Mouse (Mus musculus) cerebellum, postnatal 14 days (tissue): ENCODE results near the gene Pdlim4.
A peak's percentile ranks its signal among the peaks of the same experiment; 100 is the strongest.
"Not testable (repeated sequence)": the region's sequence is repeated elsewhere in the genome, so short reads cannot be mapped to it uniquely, and the experiment has no call there.

Experiments used
- DNase-seq, 2 experiments: peaks; one replicate each; pipeline ENCODE4 v3.0.0; 2021; ENCODE audit warnings: mixed read lengths in 2 of 2

Gene Pdlim4

DNA sequence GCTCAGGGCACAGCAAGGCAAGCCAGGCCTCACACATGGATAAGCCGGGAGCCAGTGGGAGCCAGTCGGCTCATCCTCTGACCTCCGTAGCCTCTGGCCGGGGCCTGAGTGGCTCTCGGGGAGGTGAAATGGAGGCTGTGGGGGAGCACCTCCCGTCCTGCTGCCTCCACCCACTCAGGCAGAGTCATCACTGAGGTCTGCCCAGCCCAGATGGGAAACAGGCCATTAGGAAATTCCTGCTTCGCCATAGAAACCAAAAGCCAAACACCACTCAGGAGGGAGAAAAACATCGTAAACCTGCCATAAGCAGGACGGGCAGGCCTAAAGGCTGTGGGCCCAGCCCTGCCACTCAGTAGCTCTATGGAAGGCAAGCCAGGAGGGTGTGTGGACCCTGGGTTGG is 8.5 kb downstream of the Pdlim4 start:
- DNase-seq = peak in 1 of 2 experiments; percentile 10

GRCm38 (mm10) chr11:54059526-54059925 is 9.3 kb downstream of the Pdlim4 start:
- DNase-seq = peak; percentile 33 to 37

DNA sequence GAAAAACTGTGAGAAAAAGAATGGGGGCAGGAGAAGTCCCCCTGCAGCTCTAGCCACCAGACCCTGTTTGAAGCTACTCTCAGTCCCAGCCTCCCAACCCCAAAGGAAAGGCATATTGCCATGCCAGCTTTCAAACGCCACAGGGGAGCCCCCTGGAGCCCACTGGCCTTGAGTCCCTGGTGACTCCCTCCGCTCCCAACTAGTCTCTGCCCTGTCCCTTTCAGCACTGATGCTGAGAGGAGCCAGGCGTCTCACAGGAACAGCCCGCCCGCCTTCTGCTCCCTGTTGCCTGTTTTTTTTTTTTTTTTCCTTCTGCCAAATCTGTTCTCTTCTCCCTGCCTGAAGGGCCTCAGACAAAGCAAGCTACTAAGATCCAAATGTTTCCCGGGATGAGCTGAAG is 10.2 kb downstream of the Pdlim4 start:
- DNase-seq = peak; percentile 53 to 64

GRCm38 (mm10) chr11:54058056-54058617 is 10.7 kb downstream of the Pdlim4 start:
- peak in 1 of 2 experiments; percentile 27 for DNase-seq

DNA sequence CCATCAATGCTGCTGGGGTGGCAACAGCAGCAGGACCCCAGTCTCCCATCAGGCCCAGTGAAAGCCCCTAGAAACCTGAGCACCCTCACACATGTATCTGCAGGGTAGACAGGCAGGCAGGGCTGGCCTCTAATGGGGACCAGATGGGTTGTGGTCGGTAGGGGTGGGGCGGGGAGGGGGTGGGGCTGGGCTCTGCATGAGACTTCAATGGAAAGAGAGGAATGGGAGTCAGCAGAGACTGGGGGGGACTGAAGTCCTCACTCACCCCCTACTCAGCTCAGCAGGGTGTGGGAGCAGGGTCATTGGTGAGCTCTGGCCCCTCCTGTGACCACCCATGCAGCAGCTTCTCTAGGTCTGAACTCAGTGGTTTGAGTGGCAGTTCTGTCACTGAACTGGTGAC is 11.4 kb downstream of the Pdlim4 start:
- DNase-seq = no peak

- DNase-seq = peak; percentile 71 to 75
These were observed 12.7 kb downstream of the Pdlim4 start for GRCm38 (mm10) chr11:54056132-54056531.

- peak; percentile 81 to 85 for DNase-seq
These were observed 14.6 kb downstream of the Pdlim4 start for GRCm38 (mm10) chr11:54054257-54054656.

DNA sequence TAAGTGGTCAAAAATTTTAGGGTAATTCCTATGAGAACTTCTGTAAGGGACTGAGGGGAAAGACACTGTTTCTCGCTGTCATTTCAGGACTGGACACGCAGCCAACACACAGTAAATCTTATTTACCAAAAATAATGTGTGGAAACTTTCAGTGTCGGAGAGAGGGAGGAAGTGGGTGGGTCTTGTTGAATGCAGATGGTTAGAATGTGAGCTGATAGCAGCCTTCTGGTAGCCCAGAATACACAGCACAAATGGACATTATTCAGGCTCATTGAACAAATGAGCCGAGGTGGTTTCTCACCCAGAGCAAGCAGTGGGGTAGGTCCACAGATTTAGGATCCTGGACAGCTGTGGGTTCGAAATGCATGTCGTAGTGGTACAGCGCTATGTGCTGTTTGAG is 15.7 kb downstream of the Pdlim4 start:
- no peak for DNase-seq

DNA sequence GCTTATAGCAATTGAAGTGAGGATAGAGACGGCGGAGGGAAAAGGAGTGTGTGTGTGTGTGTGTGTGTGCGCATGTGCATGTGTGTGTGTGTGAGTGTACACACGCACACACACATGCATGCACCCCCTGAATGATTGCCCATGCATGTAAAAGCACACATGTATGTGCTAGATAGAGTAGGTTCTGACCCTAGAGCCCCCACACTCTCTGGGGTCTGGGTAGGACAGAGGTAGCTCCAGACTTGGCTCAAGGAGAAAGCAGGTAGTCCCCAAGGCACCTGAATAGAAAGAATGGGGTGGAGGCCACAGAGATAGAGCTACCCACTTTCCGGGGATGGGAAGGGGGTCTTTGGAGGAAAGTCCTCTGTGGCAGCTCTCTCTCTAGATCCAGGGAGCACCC is 16.7 kb downstream of the Pdlim4 start:
- no peak for DNase-seq

DNA sequence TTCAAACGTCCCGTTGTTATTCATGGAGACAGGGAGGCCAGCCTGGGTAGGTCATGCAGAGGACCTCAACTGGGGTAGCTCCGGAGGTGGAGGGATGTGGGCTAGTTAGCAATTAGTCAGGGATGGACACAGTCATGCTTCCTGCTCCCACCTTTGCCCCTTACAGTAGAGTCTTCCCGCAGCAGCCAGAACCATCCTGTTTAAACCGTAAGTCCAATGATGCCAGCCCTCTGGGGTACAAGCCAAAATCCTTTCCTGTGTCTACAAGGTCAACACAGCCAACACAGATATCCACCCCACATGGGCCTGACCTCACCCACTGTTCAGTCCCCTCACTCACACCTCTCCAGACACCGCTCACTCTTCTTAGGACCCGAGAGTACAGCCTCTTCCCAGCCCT is 17.7 kb downstream of the Pdlim4 start:
- no peak for DNase-seq

DNA sequence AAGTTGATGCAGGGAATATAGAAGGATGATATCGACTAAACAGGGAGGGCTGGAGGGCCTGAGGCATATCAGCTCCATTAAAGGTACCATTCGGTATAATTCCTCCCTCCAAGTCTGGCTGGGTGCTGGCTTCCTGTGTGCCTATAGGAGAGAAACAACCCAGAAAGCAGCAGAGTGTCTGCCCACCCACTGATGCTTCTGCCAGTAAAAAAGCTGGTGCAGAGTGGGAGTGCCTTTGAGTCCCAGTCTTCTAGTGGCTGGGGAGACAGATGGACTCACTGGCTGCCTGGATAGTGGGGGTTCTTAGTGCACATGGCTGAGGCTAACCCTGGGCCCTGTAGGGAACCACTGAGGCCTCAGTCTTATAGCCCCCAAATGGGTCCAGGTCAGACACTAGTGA is 18.6 kb downstream of the Pdlim4 start:
- no peak for DNase-seq

GRCm38 (mm10) chr11:54040676-54041075 is 28.1 kb downstream of the Pdlim4 start:
- DNase-seq = no peak

GRCm38 (mm10) chr11:54032872-54033271 is 35.9 kb downstream of the Pdlim4 start:
- DNase-seq = not testable (repeated sequence)

DNA sequence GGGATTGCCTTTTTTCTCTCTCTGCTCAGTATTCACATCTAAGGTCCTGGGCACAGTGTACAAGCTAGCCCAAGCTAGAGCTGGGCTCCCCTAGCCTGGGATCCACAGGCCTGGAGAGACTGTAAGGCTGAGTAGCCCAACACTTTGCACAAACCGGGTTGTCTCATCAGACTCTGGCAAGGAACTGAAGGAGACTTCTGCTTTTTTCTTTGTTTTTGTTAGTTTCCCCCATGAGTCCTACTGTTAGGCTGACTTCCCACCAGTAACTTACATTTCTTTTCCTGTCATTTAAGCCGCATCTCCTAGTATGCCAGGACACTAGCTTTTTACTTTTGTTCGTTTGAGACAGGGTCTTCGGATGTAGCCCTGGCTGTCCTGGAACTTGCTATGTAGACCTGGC is 39.8 kb downstream of the Pdlim4 start:
- no peak for DNase-seq

DNA sequence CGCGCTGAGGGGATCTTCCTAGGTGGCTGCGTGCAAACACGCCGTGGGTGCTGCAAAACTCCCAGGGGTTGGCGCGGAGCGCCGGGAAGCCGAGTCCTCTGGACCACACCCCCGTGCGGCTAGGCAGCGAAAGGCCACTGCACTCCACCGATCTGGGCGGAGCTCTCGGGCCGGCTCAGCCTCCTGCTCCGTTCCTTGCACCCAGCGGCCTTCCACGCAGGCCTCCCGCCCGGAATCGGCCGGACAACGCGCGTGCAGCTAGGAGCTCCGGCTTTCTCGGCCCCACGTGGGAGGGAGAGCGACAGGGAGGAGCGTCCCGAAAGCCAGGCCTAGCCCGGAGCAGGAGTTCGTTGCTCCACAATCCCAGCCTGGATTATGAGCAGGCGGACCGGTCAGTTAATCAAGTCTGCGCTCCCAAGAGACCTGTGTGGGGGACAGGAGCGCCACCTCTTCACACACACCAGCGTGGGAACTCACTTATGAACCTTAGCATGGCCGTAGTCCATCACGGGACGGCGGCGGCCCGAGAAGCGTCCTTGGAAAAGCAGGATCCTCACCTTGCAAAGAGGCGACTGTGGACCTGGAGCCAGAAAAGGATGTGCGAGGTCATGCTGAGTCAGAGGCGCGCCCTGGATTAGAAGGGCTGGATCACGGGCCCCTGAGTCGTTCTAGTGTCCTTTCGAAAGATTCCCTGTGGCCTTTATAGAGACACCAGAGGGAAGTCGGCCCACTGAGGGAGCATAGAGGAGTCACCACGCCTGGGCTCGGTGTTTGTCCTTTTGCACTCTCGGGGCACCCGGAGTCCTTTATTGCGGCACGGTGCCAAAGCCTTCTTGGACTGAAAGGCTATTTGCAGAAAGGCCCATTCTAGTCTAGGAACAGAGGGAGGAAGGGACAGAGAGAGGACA is 40.5 kb downstream of the Pdlim4 start, which contains the start of gene Slc22a4:
TSS of gene Slc22a4 (minus strand) at position 47 of the 908 bp plus-strand sequence.
- peak; percentile 81 to 85 for DNase-seq

DNA sequence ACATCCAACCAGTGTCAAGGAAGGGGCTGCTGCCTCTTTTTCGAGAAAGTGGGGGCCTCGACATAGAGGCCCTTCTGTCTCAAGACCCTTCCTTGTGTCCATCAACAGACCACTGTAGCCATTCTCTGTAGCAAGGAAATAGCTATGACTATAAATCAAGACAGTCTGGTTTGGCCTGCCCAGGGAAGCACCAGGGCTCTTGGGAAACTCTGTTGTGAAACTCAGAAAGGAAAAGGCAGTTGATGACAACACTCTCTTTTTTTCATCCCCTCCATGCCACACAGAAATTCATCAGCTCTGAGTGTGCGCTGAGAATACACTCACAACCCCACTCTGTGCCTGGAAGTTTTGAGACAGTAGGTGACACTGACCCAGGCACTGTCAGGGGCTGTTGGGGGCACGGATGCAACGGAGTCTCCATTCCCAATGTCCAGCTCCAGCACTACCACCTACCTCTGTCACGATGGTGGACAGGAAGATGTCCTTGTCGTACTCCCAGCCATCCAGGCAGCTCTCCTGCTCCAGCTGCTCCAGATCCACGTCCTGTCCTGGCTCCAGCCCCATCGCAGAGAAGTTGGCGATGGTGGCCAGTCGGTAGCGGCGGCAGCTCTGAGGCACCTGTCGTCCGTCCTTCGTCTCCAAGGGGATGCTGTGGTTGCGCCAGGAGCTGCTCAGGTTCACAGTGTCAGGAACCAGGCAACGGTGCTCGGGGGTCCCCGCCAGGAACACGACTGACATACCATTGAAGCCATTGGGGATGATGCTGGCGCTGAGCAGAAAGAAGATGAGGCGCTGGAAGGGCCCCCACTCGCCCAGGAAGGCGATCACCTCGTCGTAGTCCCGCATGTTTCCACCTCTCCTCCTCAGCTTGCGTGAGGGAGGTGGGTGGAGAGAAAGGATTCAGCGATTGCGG is 41.4 kb downstream of the Pdlim4 start:
- peak; percentile 72 to 74 for DNase-seq

GRCm38 (mm10) chr11:54026491-54027041 is 42.2 kb downstream of the Pdlim4 start:
- DNase-seq = peak; percentile 44 to 58

GRCm38 (mm10) chr11:54021396-54022093 is 47.3 kb downstream of the Pdlim4 start:
- no peak for DNase-seq

DNA sequence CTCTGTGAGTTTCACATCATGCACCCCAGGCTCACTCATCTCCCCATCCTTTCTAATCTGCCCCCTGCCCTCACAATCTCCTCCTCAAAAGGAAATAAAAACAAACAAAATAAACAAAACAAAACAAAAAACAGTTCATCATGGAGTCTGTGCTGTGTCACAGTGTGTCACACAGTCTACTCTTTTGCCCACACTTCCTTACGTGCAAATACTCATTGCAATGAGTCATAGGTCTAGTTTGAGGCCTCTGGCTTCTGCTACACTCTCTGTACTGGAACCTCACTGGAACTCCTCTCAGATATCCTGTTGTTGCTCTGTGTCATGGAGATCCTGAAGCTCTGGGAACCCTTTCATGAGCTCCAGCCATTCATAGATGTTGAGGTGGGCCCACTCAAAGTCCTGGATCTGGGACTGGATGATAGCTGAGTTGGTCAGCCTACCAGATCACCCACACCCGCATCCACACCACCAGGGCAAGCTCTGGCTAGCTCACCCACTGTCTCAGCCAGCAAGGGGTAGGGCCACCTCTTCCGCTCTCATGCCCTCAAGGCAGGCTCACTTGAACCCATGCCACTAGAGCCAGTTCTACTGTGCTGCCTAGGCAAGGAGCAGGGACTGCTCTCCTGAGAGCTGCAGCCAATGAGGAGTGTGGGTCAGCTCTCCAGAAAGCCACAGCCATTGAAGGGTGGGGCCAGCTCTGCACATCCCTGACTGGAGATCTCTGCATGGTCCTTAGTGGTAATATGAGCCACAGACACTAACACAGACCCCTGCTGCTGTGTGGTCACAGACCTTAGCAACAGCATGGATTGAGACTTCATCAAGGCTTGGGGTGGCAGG is 49.7 kb downstream of the Pdlim4 start:
- no peak for DNase-seq

DNA sequence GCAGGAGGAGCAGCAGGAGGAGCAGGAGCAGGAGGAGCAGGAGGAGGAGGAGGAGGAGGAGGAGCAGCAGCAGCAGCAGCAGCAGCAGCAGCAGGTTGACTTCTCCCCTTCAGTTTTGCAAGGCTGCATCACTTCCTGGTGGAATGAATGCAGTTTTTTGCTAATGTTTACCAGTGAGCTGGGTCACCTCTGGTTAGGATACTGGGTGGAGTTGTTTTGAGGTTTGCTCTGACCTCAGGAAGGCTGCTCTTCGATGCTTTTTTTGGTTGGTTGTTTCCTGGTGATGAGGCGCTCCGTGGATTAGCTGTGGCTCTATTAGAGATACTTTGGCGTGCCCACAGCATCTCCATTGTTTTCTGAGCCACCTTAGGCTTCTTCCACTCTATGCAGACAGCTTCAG is 51.2 kb downstream of the Pdlim4 start:
- no peak for DNase-seq

DNA sequence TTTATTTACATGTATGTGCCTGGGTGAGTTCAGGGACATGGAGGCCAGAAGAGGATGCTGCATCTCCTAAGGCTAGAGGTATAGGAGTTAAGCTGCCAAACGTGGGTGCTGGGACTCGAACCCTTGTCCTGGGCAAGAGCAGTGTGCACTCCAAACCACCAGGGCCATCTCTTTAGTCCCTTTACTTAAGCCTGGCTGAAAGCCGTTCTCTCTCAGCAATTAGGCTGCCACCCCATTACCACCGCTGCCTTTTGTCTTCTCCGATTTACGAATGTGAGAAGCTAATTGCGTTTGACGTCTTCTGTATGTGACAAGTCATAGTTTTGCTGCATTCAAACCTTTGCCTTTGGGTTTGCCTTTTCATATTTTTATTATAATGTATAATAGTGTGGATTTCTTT is 52.8 kb downstream of the Pdlim4 start:
- no peak for DNase-seq
